Mouse (Mus musculus) myocyte (in vitro differentiated cells): ENCODE measurements at regions not wholly inside any gene's neighbourhood (a gene's known extent, or its start where the extent isn't known, plus 50 kb on each side); places are given as distances from the start of the nearest gene placed in this dataset.

ENCODE experiments used
- POLR2A ChIP-seq: IDR thresholded peaks from one replicate; pipeline ENCODE4 v1.6.1; 2011; ENCODE audit warnings: low read depth, mild to moderate bottlenecking, control low read depth, moderate library complexity; ENCODE audit not compliant: insufficient read length
- USF1 ChIP-seq: IDR thresholded peaks from one replicate; pipeline ENCODE4 v1.6.1; 2011; ENCODE audit warnings: low read depth, mild to moderate bottlenecking, control low read depth, moderate library complexity

DNA sequence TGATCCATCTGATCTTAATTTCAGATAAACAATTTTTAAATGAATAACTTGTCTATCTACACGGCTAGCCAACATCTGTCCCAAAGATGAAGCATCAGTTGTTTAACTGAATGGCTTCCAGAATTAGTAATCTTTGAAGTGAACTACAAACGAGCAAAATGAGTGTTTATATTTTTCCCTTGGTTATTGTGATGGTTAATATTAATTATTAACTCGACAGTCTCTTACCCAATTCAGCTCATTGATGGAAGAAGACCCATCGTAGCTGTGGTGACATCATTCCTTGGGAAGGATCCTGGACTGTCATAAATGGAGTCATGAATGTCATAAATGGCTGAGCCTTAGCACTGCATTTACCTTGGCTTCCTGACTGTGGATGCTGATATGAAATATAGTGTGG is 60.4 kb upstream of the Mocs1 start:
- TF ChIP-seq POLR2A, result no peak
- no peak for TF ChIP-seq USF1
